Mouse (Mus musculus) embryonic facial prominence, embryonic 14.5 days (tissue): ENCODE measurements around the gene Polr1a. TPM values are rescaled to one million over a fixed set of nuclear protein-coding genes. Genes with fewer than 3 reads are reported as not detected.

Experiments
- ATAC-seq: fragments of 200-750 bp; cut with Nextera tagmentation; 2 replicates; pipeline ENCODE4 v1.8.0; 2017; ENCODE audit warnings: low read depth, moderate number of reproducible peaks, moderate TSS enrichment
- DNase-seq: peaks from one replicate; pipeline ENCODE4 v3.0.0-alpha.2; 2015; ENCODE audit warnings: low spot score
- H3K27ac ChIP-seq: fragments of 300-500 bp; sonication (generic); replicated peaks from 2 replicates; pipeline ENCODE4 v1.5.1; 2014; ENCODE audit warnings: low read depth, mild to moderate bottlenecking, low read length, moderate library complexity
- H3K27me3 ChIP-seq: fragments of 300-500 bp; sonication (generic); replicated peaks from 2 replicates; pipeline ENCODE4 v1.6.1; 2014; ENCODE audit warnings: low read length; ENCODE audit not compliant: control insufficient read depth, insufficient read depth
- H3K36me3 ChIP-seq: fragments of 300-500 bp; sonication (generic); 2 replicates; pipeline ENCODE4 v1.6.1; 2014; ENCODE audit warnings: low read length, mixed read lengths; ENCODE audit not compliant: control insufficient read depth, insufficient read depth
- H3K4me1 ChIP-seq: fragments of 300-500 bp; sonication (generic); 2 replicates; pipeline ENCODE4 v1.6.1; 2014; ENCODE audit warnings: antibody characterized with exemption, low read length; ENCODE audit not compliant: control insufficient read depth, insufficient read depth
- H3K4me2 ChIP-seq: fragments of 300-500 bp; sonication (generic); 2 replicates; pipeline ENCODE4 v1.6.1; 2014; ENCODE audit warnings: low read depth, mild to moderate bottlenecking, low read length, moderate library complexity, mixed read lengths
- H3K4me3 ChIP-seq: fragments of 300-500 bp; sonication (generic); 2 replicates; pipeline ENCODE4 v1.5.1; 2014; ENCODE audit warnings: low read depth, mild to moderate bottlenecking, low read length
- H3K9ac ChIP-seq: fragments of 300-500 bp; sonication (generic); 2 replicates; pipeline ENCODE4 v1.6.1; 2014; ENCODE audit warnings: low read depth, mild to moderate bottlenecking, low read length, moderate library complexity, mixed read lengths
- H3K9me3 ChIP-seq: fragments of 300-500 bp; sonication (generic); 2 replicates; pipeline ENCODE4 v1.6.1; 2016; ENCODE audit warnings: low read length; ENCODE audit not compliant: control insufficient read depth
- WGBS: fragments of 180-500 bp; shearing (Covaris S2); extraction: QIAGEN DNeasy Blood & Tissue Kit; methylation state at CpG from one replicate; pipeline ENCODE4 v1.1.7; 2014; 5-methylcytosine and 5-hydroxymethylcytosine counted together
- polyA plus RNA-seq: library from polyadenylated mRNA; unstranded; fragments of >200 nt; fragmentation: Nextera tagmentation; extraction: Ambion mirVana; gene quantifications from 2 replicates; pipeline ENCODE4 v1.2.1, GENCODE M21; 2014

Polr1a gene
- polyA plus RNA-seq, 1 experiment from 2014 or later, result 28.9 TPM

GRCm38 (mm10) chr6:72018052-72018451 is 109.2 kb downstream of the Polr1a start:
- Histone ChIP-seq H3K4me1 (no peaks in the 10 kb centered on the region), H3K9me3 (no peaks in the 10 kb centered on the region), H3K27me3 (no peaks in the 10 kb centered on the region), H3K4me3 (no peak overlapping the region), H3K36me3 (no peaks in the 10 kb centered on the region), H3K4me2 (no peak overlapping the region), H3K9ac (no peak overlapping the region), H3K27ac (no peak overlapping the region)
- WGBS, result 79% methylated on average over 6 of the region's 6 CpGs
- no peak for ATAC-seq
- no peak for DNase-seq

DNA sequence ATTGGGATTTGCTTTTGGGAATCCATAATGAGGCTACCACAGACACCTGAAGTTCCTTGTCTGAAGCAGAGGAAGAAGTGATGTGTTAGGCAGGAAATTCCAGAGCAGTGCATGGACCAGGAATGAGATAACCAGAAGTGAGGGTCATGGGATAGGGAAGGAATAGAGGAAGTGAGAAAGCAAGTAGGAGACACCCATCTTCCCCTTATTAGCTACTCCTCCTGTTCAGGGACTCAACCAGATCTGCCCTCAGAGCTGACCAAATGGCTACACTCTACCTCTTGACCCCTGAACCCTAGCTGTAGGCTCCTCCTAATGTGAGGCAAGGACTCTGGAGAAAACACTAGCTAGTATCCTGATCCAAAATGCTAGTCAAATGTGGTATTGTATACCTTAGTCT is 116.6 kb downstream of the Polr1a start:
- Histone ChIP-seq H3K9me3 (no peaks in the 10 kb centered on the region), H3K4me1 (no peaks in the 10 kb centered on the region), H3K27me3 (no peaks in the 10 kb centered on the region), H3K4me2 (no peak overlapping the region), H3K4me3 (no peak overlapping the region), H3K27ac (no peak overlapping the region), H3K9ac (no peak overlapping the region), H3K36me3 (no peaks in the 10 kb centered on the region)
- ATAC-seq, result no peak
- DNase-seq, result no peak

- no peaks in the 10 kb centered on the region for H3K4me1 ChIP-seq
- no peaks in the 10 kb centered on the region for H3K36me3 ChIP-seq
- no peak overlapping the region for H3K4me2 ChIP-seq
- no peak for DNase-seq
- H3K27me3 ChIP-seq, result no peaks in the 10 kb centered on the region
- WGBS, result 100% methylated on average over 1 of the region's 1 CpGs
- H3K27ac ChIP-seq, result no peak overlapping the region
- ATAC-seq, result no peak
- H3K4me3 ChIP-seq, result no peak overlapping the region
- H3K9ac ChIP-seq, result no peak overlapping the region
- H3K9me3 ChIP-seq, result no peaks in the 10 kb centered on the region
Measured at GRCm38 (mm10) chr6:72028079-72028478, 119.2 kb downstream of the Polr1a start.

DNA sequence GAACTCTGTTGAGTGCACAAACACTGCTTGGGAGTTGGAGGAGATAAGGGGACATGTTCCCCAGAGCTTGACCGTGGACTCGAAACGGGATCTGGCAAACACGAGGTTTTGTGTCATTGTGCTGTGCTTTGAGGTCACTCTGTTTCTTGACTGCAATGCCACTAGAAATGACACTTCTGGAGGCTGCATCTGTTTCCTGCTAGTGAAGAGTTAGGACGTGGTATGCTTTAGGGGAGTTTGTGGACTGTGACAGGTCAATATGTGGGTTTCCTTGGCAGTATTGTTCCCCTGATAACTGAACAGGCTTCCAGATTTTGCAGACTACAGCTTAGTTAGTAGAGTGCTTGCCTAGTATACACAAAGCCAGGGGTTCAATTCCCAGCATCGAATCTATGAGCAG is 120.8 kb downstream of the Polr1a start:
- no peak overlapping the region for H3K9ac ChIP-seq
- 84% methylated on average over 6 of the region's 6 CpGs for WGBS
- H3K9me3 ChIP-seq, result no peaks in the 10 kb centered on the region
- no peaks in the 10 kb centered on the region for H3K36me3 ChIP-seq
- H3K27ac ChIP-seq, result no peak overlapping the region
- H3K4me1 ChIP-seq, result no peaks in the 10 kb centered on the region
- no peak overlapping the region for H3K4me2 ChIP-seq
- ATAC-seq (no peak), DNase-seq (no peak)
- H3K27me3 ChIP-seq, result no peaks in the 10 kb centered on the region
- no peak overlapping the region for H3K4me3 ChIP-seq

Other genes with a start within 250 kb of the Polr1a start
- 28.4 and 29.3 TPM in 2 replicates for gene Reep1, start 201.5 kb upstream of the Polr1a start, polyA plus RNA-seq
- 61.9 and 63.6 TPM in 2 replicates for gene Mrpl35, start 82.1 kb upstream of the Polr1a start, polyA plus RNA-seq
- 160 and 176 TPM in 2 replicates for gene Immt, start 77.7 kb upstream of the Polr1a start, polyA plus RNA-seq
- gene Ptcd3, start 303 bp upstream of the Polr1a start, polyA plus RNA-seq, result 84.6 and 92.6 TPM in 2 replicates
- 31.3 and 33.6 TPM in 2 replicates for gene St3gal5, start 188.5 kb downstream of the Polr1a start, polyA plus RNA-seq